Mouse (Mus musculus) liver, adult 2 months (tissue): Measurements from ENCODE around the gene Cyb5b.

Experiments
- CTCF ChIP-seq: fragments of 200-500 bp; IDR thresholded peaks from 2 replicates; pipeline ENCODE4 v1.5.1; 2011; ENCODE audit warnings: low read depth, low read length, control low read depth
- POLR2A ChIP-seq: fragments of 200-500 bp; IDR thresholded peaks from 2 replicates; pipeline ENCODE4 v1.6.1; 2011; ENCODE audit warnings: low read length, control low read depth; ENCODE audit not compliant: insufficient read depth; ENCODE audit errors: extremely low read depth

DNA sequence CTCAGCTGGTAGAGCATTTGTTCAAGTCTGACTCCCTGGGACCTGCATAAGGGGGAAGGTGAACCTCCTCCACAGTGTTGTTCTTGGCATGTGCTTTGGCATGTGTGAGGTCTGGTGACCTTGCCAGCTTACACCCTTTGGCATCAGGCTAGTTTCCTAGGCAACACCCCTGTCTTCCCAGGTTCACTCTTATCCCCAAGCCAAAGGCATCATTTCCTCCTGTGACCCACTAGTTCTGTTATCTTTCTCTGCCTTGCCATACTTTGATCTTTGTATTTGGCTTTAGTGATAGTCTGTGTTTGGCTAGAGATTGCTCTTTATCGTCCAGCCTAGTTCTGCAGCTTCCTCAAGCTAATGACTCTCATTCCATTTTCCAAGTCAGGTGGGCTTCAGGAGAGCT is 7.4 kb downstream of the Cyb5b start:
- TF ChIP-seq POLR2A = no peak
- TF ChIP-seq CTCF = no peak
